Mouse (Mus musculus) hematopoietic multipotent progenitor cell, adult 10-12 weeks (in vitro differentiated cells): Measurements from ENCODE around the gene Slc22a28. TPM values are rescaled to one million over a fixed set of nuclear protein-coding genes. Genes with fewer than 3 reads are reported as not detected.

Experiments used
- polyA plus RNA-seq: library from polyadenylated mRNA; stranded (reverse); fragments of >175 nt; gene quantifications from 2 replicates; pipeline ENCODE4 v1.2.3, GENCODE M21; 2012; ENCODE audit warnings: low replicate concordance

Slc22a28 gene
- not detected in 2 replicates for polyA plus RNA-seq

DNA sequence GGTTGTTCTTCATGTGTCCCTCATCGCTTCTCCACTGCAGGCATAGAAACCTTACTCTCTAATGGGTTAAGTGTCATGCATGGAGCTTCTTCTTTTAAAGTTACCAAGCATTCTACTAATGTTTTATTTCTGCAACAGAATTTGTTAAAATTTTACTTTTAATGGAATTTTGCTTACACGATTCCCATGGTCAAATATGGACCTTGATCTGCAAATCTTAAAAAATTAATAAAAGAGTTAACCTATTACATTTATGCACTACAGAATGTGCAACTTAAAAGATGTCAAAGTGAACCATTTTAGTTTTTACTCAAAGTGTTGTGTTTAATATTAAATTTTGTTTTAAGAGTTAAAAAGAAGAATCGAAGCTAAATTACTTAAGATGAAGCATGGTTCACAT, at the start of gene Slc22a28:
TSS of gene Slc22a28 (minus strand) at position 102 of the 400 bp plus-strand sequence.

Other genes with a start within 250 kb of the Slc22a28 start
- gene Slc22a27, start 166.0 kb downstream of the Slc22a28 start, polyA plus RNA-seq: not detected in 2 replicates
- gene Slc22a29, start 86.9 kb upstream of the Slc22a28 start, polyA plus RNA-seq: not detected in 2 replicates